Mouse (Mus musculus) liver, embryonic 16.5 days (tissue): ENCODE measurements around the gene Igf1r. TPM values are rescaled to one million over a fixed set of nuclear protein-coding genes. Genes with fewer than 3 reads are reported as not detected.

Experiments
- ATAC-seq: fragments of 200-750 bp; cut with Nextera tagmentation; 2 replicates; pipeline ENCODE4 v1.8.0; 2017; ENCODE audit warnings: low read depth, mild to moderate bottlenecking, moderate number of reproducible peaks, moderate library complexity
- H3K27ac ChIP-seq: fragments of 300-500 bp; sonication (generic); 2 replicates; pipeline ENCODE4 v1.5.1; 2014; ENCODE audit warnings: mild to moderate bottlenecking, low read length
- H3K27me3 ChIP-seq: fragments of 300-500 bp; sonication (generic); 2 replicates; pipeline ENCODE4 v1.6.1; 2014; ENCODE audit warnings: low read depth, low read length, mixed read lengths; ENCODE audit not compliant: control insufficient read depth, insufficient read depth
- H3K36me3 ChIP-seq: fragments of 300-500 bp; sonication (generic); 2 replicates; pipeline ENCODE4 v1.6.1; 2014; ENCODE audit warnings: mild to moderate bottlenecking; ENCODE audit not compliant: control insufficient read depth, insufficient read depth
- H3K4me1 ChIP-seq: fragments of 300-500 bp; sonication (generic); 2 replicates; pipeline ENCODE4 v1.6.1; 2014; ENCODE audit warnings: low read depth, low read length, mixed read lengths; ENCODE audit not compliant: control insufficient read depth
- H3K4me2 ChIP-seq: fragments of 300-500 bp; sonication (generic); 2 replicates; pipeline ENCODE4 v1.6.1; 2014; ENCODE audit warnings: low read depth, low read length, mixed read lengths
- H3K4me3 ChIP-seq: fragments of 300-500 bp; sonication (generic); 2 replicates; pipeline ENCODE4 v1.5.1; 2014; ENCODE audit warnings: low read depth, mild to moderate bottlenecking, low read length
- H3K9ac ChIP-seq: fragments of 300-500 bp; sonication (generic); 2 replicates; pipeline ENCODE4 v1.6.1; 2014; ENCODE audit warnings: low read depth, low read length
- H3K9me3 ChIP-seq: fragments of 300-500 bp; sonication (generic); replicated peaks from 2 replicates; pipeline ENCODE4 v1.6.1; 2016; ENCODE audit warnings: low read length; ENCODE audit not compliant: control insufficient read depth
- WGBS: fragments of 180-500 bp; shearing (Covaris S2); extraction: QIAGEN DNeasy Blood & Tissue Kit; methylation state at CpG from one replicate; pipeline ENCODE4 v1.1.7; 2014; ENCODE audit not compliant: insufficient replicate concordance; 5-methylcytosine and 5-hydroxymethylcytosine counted together
- polyA plus RNA-seq: library from polyadenylated mRNA; unstranded; fragments of >200 nt; fragmentation: Nextera tagmentation; extraction: Ambion mirVana; gene quantifications from 2 replicates; pipeline ENCODE4 v1.2.1, GENCODE M21; 2015

Gene Igf1r
- polyA plus RNA-seq, 1 experiment from 2014 or later: 3.2 TPM

DNA sequence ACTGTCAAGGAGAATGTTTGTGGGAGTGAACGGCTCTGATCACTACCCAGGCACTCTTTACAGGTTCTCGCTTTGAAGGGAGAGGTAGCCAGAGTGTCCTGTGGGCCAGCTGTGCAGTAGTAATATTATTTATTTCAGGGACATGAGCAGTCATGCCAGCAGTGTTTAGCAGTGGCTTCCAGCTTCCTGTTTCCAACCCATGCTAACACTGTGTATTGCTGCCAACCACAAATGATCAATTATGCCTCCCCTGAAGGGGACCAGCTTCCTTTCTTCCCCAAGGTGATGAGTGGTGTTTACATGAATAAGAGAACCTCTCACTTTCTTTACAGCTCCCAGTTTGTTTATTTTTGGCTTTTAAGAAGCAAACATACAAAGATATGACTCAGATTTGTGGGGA lies 28.4 kb upstream of the Igf1r start:
- H3K27me3 ChIP-seq: no peaks in the 10 kb centered on the region; the same call in 1 of the 2 replicates
- H3K9ac ChIP-seq: no peak overlapping the region
- ATAC-seq: no peak
- WGBS: 25% methylated on average over 2 of the region's 2 CpGs
- no peak overlapping the region for H3K27ac ChIP-seq
- no peaks in the 10 kb centered on the region for H3K4me1 ChIP-seq
- no peaks in the 10 kb centered on the region for H3K36me3 ChIP-seq
- no peak overlapping the region for H3K4me3 ChIP-seq
- H3K4me2 ChIP-seq: no peak overlapping the region
- no peaks in the 10 kb centered on the region for H3K9me3 ChIP-seq

- Histone ChIP-seq H3K4me3 (no peak overlapping the region), H3K27me3 (no peaks in the 10 kb centered on the region; the same call in 1 of the 2 replicates), H3K4me2 (no peak overlapping the region), H3K36me3 (no peaks in the 10 kb centered on the region), H3K27ac (no peak overlapping the region), H3K9ac (no peak overlapping the region), H3K4me1 (no peaks in the 10 kb centered on the region), H3K9me3 (no peaks in the 10 kb centered on the region)
- no peak for ATAC-seq
- WGBS: 21% methylated on average over 3 of the region's 3 CpGs
Observed at GRCm38 (mm10) chr7:67930132-67930531, 22.5 kb upstream of the Igf1r start.

GRCm38 (mm10) chr7:67936801-67937200 lies 15.8 kb upstream of the Igf1r start:
- no peak for ATAC-seq
- WGBS: 63% methylated on average over 7 of the region's 7 CpGs
- Histone ChIP-seq H3K4me3 (no peak overlapping the region), H3K27ac (no peak overlapping the region), H3K36me3 (no peaks in the 10 kb centered on the region), H3K9me3 (no peaks in the 10 kb centered on the region), H3K9ac (no peak overlapping the region), H3K4me1 (no peaks in the 10 kb centered on the region), H3K27me3 (no peaks in the 10 kb centered on the region), H3K4me2 (no peak overlapping the region)

DNA sequence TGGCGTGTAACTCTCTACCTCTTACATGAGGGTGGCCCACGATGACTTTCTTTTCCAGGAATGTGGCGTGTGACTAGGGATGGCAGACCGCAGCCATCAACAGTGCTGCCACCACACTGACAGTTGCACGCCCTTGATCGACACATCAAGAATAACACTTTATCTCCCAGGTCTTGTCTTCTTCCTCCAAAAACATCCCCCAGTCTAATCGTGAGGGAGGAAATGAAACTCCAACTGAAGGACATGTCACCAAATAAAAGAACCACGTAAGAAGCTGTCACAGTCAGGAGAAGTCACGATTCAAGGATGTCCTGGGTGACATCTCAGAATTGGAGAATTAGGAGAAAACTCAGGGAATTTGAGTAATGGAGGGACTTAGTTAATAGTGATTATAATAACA lies 8.8 kb upstream of the Igf1r start:
- no peak overlapping the region for H3K4me2 ChIP-seq
- no peaks in the 10 kb centered on the region for H3K9me3 ChIP-seq
- H3K36me3 ChIP-seq: no peaks in the 10 kb centered on the region
- no peak overlapping the region for H3K4me3 ChIP-seq
- WGBS: 26% methylated on average over 9 of the region's 9 CpGs
- ATAC-seq: no peak
- no peak overlapping the region for H3K27ac ChIP-seq
- H3K4me1 ChIP-seq: no peaks in the 10 kb centered on the region
- H3K9ac ChIP-seq: no peak overlapping the region
- no peaks in the 10 kb centered on the region; the same call in 1 of the 2 replicates for H3K27me3 ChIP-seq

- no peak for ATAC-seq
- H3K4me3 ChIP-seq: no peak overlapping the region
Observed at GRCm38 (mm10) chr7:67946901-67947300, 5.7 kb upstream of the Igf1r start.

DNA sequence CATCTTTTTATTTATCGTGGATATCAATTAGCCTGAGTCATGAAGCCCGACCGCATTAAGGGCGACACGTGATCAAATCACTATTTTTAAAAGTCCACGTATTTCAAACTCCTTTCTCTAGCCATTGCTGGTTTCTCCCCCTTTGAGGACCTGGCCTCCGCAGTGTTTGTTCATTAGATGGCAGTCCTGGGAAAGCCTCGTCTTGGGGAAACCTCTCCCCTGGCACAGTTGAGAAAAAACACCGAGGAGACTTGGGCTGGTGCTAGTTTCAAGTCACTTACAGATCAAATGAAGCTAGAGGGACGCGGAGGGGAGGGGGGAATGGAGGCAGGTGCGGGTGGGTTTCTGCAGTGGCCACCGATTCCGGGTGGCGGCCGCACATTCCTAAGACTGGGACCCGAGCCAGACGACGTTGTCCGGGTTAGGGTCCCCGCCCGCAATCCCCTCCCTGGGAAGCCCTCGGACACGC lies 2.2 kb upstream of the Igf1r start:
- H3K36me3 ChIP-seq: no peaks in the 10 kb centered on the region
- peaks cover 23% of the 10 kb centered on the region for H3K4me1 ChIP-seq
- ATAC-seq: no peak
- peak overlapping the region; percentile 90 for H3K27ac ChIP-seq
- peaks cover 12% of the 10 kb centered on the region for H3K27me3 ChIP-seq
- peak overlapping the region; percentile 93; the same call in 1 of the 2 replicates for H3K9ac ChIP-seq
- WGBS: under 1% methylated on average over 24 of the region's 24 CpGs
- peak overlapping the region; percentile 98 for H3K4me2 ChIP-seq
- H3K4me3 ChIP-seq: peak overlapping the region; percentile 88
- no peaks in the 10 kb centered on the region for H3K9me3 ChIP-seq

More at GRCm38 (mm10) chr7:67946901-67947300, 5.7 kb upstream of the Igf1r start:
- no peak overlapping the region for H3K9ac ChIP-seq
- peaks cover 7% of the 10 kb centered on the region for H3K27me3 ChIP-seq
- no peaks in the 10 kb centered on the region for H3K9me3 ChIP-seq
- whole genome bisulfite sequencing: 15% methylated on average over 1 of the region's 1 CpGs
- no peaks in the 10 kb centered on the region for H3K36me3 ChIP-seq
- H3K4me1 ChIP-seq: peaks cover 7% of the 10 kb centered on the region
- no peak overlapping the region for H3K27ac ChIP-seq
- H3K4me2 ChIP-seq: no peak overlapping the region

DNA sequence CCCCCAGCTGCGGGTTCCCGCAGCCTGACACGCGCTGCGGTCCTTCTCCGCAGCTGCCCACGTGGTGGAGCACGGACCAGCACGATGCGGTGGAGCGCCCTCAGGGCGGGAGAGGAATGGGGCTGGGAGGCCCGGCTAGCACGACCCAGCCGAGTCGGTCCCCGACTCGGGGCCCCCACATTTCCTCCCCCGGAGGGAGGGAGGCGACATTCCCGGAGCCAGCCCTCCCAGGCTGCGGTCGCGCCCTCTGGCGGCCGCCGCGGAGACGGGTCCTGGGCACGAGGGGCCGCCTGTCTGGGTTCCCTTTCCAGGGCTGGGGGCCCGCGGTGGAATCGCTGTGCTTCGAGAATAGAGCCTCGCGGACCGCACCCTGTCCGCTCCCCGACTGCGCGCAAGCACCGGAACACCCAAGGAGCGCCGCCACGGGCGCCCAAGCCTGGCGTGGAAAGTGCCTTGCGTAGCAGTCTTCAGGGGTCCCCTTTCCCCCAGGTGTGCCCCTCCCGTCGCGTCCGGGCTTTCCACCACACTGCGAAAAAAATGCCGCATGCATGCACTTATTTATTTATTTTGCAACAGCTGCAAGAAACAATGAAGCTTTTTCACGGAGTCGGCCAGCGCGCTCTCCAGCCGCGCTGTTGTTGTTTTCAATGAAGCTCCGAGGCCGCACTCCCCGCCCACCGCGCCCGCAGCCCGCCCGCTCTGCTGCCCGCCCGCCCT lies 1.7 kb upstream of the Igf1r start:
- peaks cover 24% of the 10 kb centered on the region for H3K4me1 ChIP-seq
- H3K4me3 ChIP-seq: peak overlapping the region; percentile 88
- H3K27me3 ChIP-seq: peaks cover 12% of the 10 kb centered on the region
- WGBS: under 1% methylated on average over 69 of the region's 71 CpGs
- H3K9me3 ChIP-seq: no peaks in the 10 kb centered on the region
- peak; percentile 75 for ATAC-seq
- peak overlapping the region; percentile 90 for H3K27ac ChIP-seq
- peak overlapping the region; percentile 93 for H3K9ac ChIP-seq
- H3K36me3 ChIP-seq: no peaks in the 10 kb centered on the region
- peak overlapping the region; percentile 98 for H3K4me2 ChIP-seq

- peak overlapping the region; percentile 98 for H3K4me2 ChIP-seq
- peak overlapping the region; percentile 93 for H3K9ac ChIP-seq
- no peaks in the 10 kb centered on the region for H3K9me3 ChIP-seq
- peak; percentile 86 for ATAC-seq
- H3K4me3 ChIP-seq: peak overlapping the region; percentile 88
- H3K27me3 ChIP-seq: peaks cover 12% of the 10 kb centered on the region
- H3K36me3 ChIP-seq: no peaks in the 10 kb centered on the region
- peaks cover 26% of the 10 kb centered on the region for H3K4me1 ChIP-seq
- WGBS: 1% methylated on average over 49 of the region's 73 CpGs
- H3K27ac ChIP-seq: peak overlapping the region; percentile 90
Observed at GRCm38 (mm10) chr7:67951532-67952035, 1.0 kb upstream of the Igf1r start.

GRCm38 (mm10) chr7:67952036-67952681 lies 468 bp upstream of the Igf1r start:
- no peaks in the 10 kb centered on the region for H3K36me3 ChIP-seq
- H3K4me2 ChIP-seq: peak overlapping the region; percentile 98
- peak; percentile 47 for ATAC-seq
- H3K27ac ChIP-seq: peak overlapping the region; percentile 90
- H3K9me3 ChIP-seq: no peaks in the 10 kb centered on the region
- WGBS: 0% methylated on average over 85 of the region's 91 CpGs
- H3K4me1 ChIP-seq: peaks cover 30% of the 10 kb centered on the region
- H3K9ac ChIP-seq: peak overlapping the region; percentile 93
- H3K4me3 ChIP-seq: peak overlapping the region; percentile 88
- peaks cover 12% of the 10 kb centered on the region for H3K27me3 ChIP-seq
